Mouse (Mus musculus): Measurements from ENCODE around the gene Prpf8.

The Prpf8 gene

GRCm38 (mm10) chr11:75508162-75508561 is 21.5 kb downstream of the Prpf8 start:
- DNase-seq (ENCODE audit: low spot score in 2 of 2) = no peak

GRCm38 (mm10) chr11:75508904-75509303 is 22.3 kb downstream of the Prpf8 start:
- DNase-seq (ENCODE audit: low spot score in 2 of 2) = no peak

GRCm38 (mm10) chr11:75509741-75510626 is 23.4 kb downstream of the Prpf8 start, which contains the start of gene Rilp:
Gene Rilp, plus strand, starts transcription at chr11:75510094.
- DNase-seq (ENCODE audit: low spot score in 2 of 2) = peak; percentile 41 to 70

GRCm38 (mm10) chr11:75510627-75510993 is 24.0 kb downstream of the Prpf8 start:
- DNase-seq (ENCODE audit: low spot score in 2 of 2) = peak; percentile 93 to 96

GRCm38 (mm10) chr11:75511213-75511612 is 24.6 kb downstream of the Prpf8 start:
- no peak for DNase-seq (ENCODE audit: low spot score in 2 of 2)

GRCm38 (mm10) chr11:75512301-75513018 is 25.8 kb downstream of the Prpf8 start:
- DNase-seq (ENCODE audit: low spot score in 2 of 2) = no peak

- no peak for DNase-seq (ENCODE audit: low spot score in 2 of 2)
Measured at GRCm38 (mm10) chr11:75513336-75513735, 26.7 kb downstream of the Prpf8 start, which contains the start of gene Scarf1. Gene Scarf1, plus strand, starts transcription at chr11:75513540.

- no peak for DNase-seq (ENCODE audit: low spot score in 2 of 2)
Measured at GRCm38 (mm10) chr11:75515186-75515585, 28.6 kb downstream of the Prpf8 start.

- DNase-seq (ENCODE audit: low spot score in 2 of 2) = no peak
Measured at GRCm38 (mm10) chr11:75519834-75520633, 33.4 kb downstream of the Prpf8 start.

- no peak for DNase-seq (ENCODE audit: low spot score in 2 of 2)
Measured at GRCm38 (mm10) chr11:75521609-75522008, 35.0 kb downstream of the Prpf8 start.

- no peak for DNase-seq (ENCODE audit: low spot score in 2 of 2)
Measured at GRCm38 (mm10) chr11:75522793-75523192, 36.2 kb downstream of the Prpf8 start.

- no peak for DNase-seq (ENCODE audit: low spot score in 2 of 2)
Measured at GRCm38 (mm10) chr11:75525531-75526125, 39.0 kb downstream of the Prpf8 start.

- DNase-seq (ENCODE audit: low spot score in 2 of 2) = no peak
Measured at GRCm38 (mm10) chr11:75526943-75527342, 40.3 kb downstream of the Prpf8 start.

- DNase-seq (ENCODE audit: low spot score in 2 of 2) = no peak
Measured at GRCm38 (mm10) chr11:75529771-75530170, 43.2 kb downstream of the Prpf8 start.

GRCm38 (mm10) chr11:75530325-75530724 is 43.7 kb downstream of the Prpf8 start:
- peak; percentile 89 to 99 for DNase-seq (ENCODE audit: low spot score in 2 of 2)

GRCm38 (mm10) chr11:75530845-75531373 is 44.3 kb downstream of the Prpf8 start:
- DNase-seq (ENCODE audit: low spot score in 2 of 2) = no peak

GRCm38 (mm10) chr11:75531469-75532242 is 45.0 kb downstream of the Prpf8 start, which contains the start of gene Slc43a2:
Gene Slc43a2, plus strand, starts transcription at chr11:75531694.
- DNase-seq (ENCODE audit: low spot score in 2 of 2) = peak; percentile 88 to 94

- DNase-seq (ENCODE audit: low spot score in 2 of 2) = no peak
Measured at GRCm38 (mm10) chr11:75532340-75533277, 46.0 kb downstream of the Prpf8 start.

- DNase-seq (ENCODE audit: low spot score in 2 of 2) = no peak
Measured at GRCm38 (mm10) chr11:75533314-75534015, 46.8 kb downstream of the Prpf8 start.
